ENCODE assay signal across 27 mouse cellular contexts in the genomic region with DNA sequence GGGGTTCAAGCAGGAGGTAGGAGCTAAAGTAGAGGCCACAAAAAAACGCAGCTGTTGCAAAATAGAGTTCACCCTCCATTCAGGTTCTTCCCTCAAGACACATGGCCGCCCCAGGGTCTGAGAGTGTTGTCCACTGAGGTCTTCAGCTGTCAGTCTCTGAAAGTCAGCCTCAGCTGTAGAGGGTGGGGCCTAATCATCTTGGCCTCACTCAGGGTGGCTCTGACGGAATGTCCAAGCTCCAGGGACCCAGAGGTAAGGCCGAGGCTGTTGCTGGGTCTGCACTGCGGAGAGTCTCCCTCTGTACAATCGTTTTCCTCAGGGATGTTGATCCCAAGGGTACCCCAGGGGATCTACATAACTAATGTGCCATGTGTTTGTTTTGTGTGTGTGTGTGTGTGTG. TPM values are rescaled to one million over a fixed set of nuclear protein-coding genes. Genes with fewer than 3 reads are reported as not detected.
A peak's percentile ranks its signal among the peaks of the same experiment; 100 is the strongest.
DNase-seq lines count a peak whose midpoint lies in the region; ATAC-seq and TF ChIP-seq lines count a peak whose summit lies in the region.
"Had no signal": no experiment of that assay in that cellular context is flagged by ENCODE, and none has a peak within 500 bp of the region (broad histone marks: within the 10 kb centered on the region; RNA-seq: fewer than 3 reads in every experiment).

No protein-coding gene starts in this region.

- H3K4me1 ChIP-seq in forebrain, embryonic 10.5 days, result peaks cover 52% of the 10 kb centered on the region
- H3K4me1 ChIP-seq in forebrain, embryonic 16.5 days (replicated peaks; ENCODE audit: control insufficient read depth, insufficient read depth, low read length), result peaks cover 18% of the 10 kb centered on the region
- H3K4me1 ChIP-seq in midbrain, embryonic 10.5 days, result peaks cover 41% of the 10 kb centered on the region
- H3K4me1 ChIP-seq in midbrain, postnatal 0 days (ENCODE audit: insufficient read depth, low read length), result 0 out of 2 replicates have a peak, but pooled peaks cover 9% of the 10 kb centered on the region
- peaks cover 73% of the 10 kb centered on the region for H3K4me1 ChIP-seq in embryonic facial prominence, embryonic 10.5 days
- H3K4me1 ChIP-seq: liver, embryonic 12.5 days; megakaryocyte, embryonic 14.5 days had no signal

- whole genome bisulfite sequencing in forebrain, embryonic 10.5 days, result 72% methylated on average over 6 of the region's 6 CpGs
- WGBS in forebrain, embryonic 16.5 days, result 70% methylated on average over 6 of the region's 6 CpGs
- WGBS in midbrain, embryonic 10.5 days, result 78% methylated on average over 6 of the region's 6 CpGs
- 67% methylated on average over 6 of the region's 6 CpGs for WGBS in midbrain, postnatal 0 days
- WGBS in embryonic facial prominence, embryonic 10.5 days, result 61% methylated on average over 6 of the region's 6 CpGs

- no peak overlapping the region for H3K9ac ChIP-seq in forebrain, embryonic 16.5 days (replicated peaks; ENCODE audit: low read depth, low read length)
- H3K9ac ChIP-seq in midbrain, postnatal 0 days (replicated peaks; ENCODE audit: low read length, poor library complexity, severe bottlenecking), result no peak overlapping the region
- H3K9ac ChIP-seq: embryonic facial prominence, embryonic 12.5 days; forebrain, postnatal 0 days; heart, embryonic 15.5 days; hindbrain, embryonic 14.5 days; liver, embryonic 12.5 days; liver, postnatal 0 days; midbrain, embryonic 13.5 days; neural tube, embryonic 15.5 days had no signal

- H3K27me3 ChIP-seq in forebrain, embryonic 10.5 days (ENCODE audit: poor library complexity, severe bottlenecking), result peaks cover 18% of the 10 kb centered on the region; the same call in 1 of the 2 replicates
- no peaks in the 10 kb centered on the region for H3K27me3 ChIP-seq in forebrain, embryonic 16.5 days (replicated peaks; ENCODE audit: control insufficient read depth, insufficient read depth, low read length)
- peaks cover 12% of the 10 kb centered on the region; the same call in 1 of the 2 replicates for H3K27me3 ChIP-seq in midbrain, embryonic 10.5 days (ENCODE audit: low read depth, poor library complexity, severe bottlenecking)
- no peaks in the 10 kb centered on the region for H3K27me3 ChIP-seq in midbrain, postnatal 0 days (ENCODE audit: insufficient read depth, low read length)
- H3K27me3 ChIP-seq in embryonic facial prominence, embryonic 10.5 days (replicated peaks; ENCODE audit: low read depth, poor library complexity, severe bottlenecking), result no peaks in the 10 kb centered on the region
- H3K27me3 ChIP-seq: embryonic facial prominence, embryonic 12.5 days; heart, embryonic 15.5 days; liver, embryonic 12.5 days; midbrain, embryonic 13.5 days; neural tube, embryonic 15.5 days had no signal

- no peak for ATAC-seq in forebrain, embryonic 16.5 days
- no peak for ATAC-seq in midbrain, postnatal 0 days (ENCODE audit: low FRiP score)
- ATAC-seq: forebrain, postnatal 0 days; liver, embryonic 12.5 days; liver, postnatal 0 days; midbrain, embryonic 13.5 days had no signal

- H3K9me3 ChIP-seq in forebrain, embryonic 10.5 days, result no peaks in the 10 kb centered on the region
- no peaks in the 10 kb centered on the region for H3K9me3 ChIP-seq in forebrain, embryonic 16.5 days (ENCODE audit: control insufficient read depth, low read length)
- no peaks in the 10 kb centered on the region for H3K9me3 ChIP-seq in midbrain, embryonic 10.5 days (replicated peaks)
- no peaks in the 10 kb centered on the region for H3K9me3 ChIP-seq in midbrain, postnatal 0 days (ENCODE audit: low read length)
- H3K9me3 ChIP-seq in embryonic facial prominence, embryonic 10.5 days, result no peaks in the 10 kb centered on the region
- H3K9me3 ChIP-seq: embryonic facial prominence, embryonic 12.5 days; heart, embryonic 15.5 days; liver, embryonic 12.5 days; megakaryocyte, embryonic 14.5 days; midbrain, embryonic 13.5 days; neural tube, embryonic 15.5 days had no signal

- H3K27ac ChIP-seq in forebrain, embryonic 10.5 days, result peak overlapping the region; percentile 20; the same call in 1 of the 2 replicates
- H3K27ac ChIP-seq in forebrain, embryonic 16.5 days (ENCODE audit: low read length), result no peak overlapping the region
- H3K27ac ChIP-seq in midbrain, embryonic 10.5 days (replicated peaks), result peak overlapping the region; percentile 17; the same call in 1 of the 2 replicates
- no peak overlapping the region for H3K27ac ChIP-seq in midbrain, postnatal 0 days (ENCODE audit: low read depth, low read length)
- H3K27ac ChIP-seq in embryonic facial prominence, embryonic 10.5 days (replicated peaks), result peak overlapping the region; percentile 71
- H3K27ac ChIP-seq: embryonic facial prominence, embryonic 12.5 days; heart, embryonic 15.5 days; hindbrain, embryonic 14.5 days; layer of hippocampus, adult 2 months; left cerebral cortex, adult 2 months; liver, embryonic 12.5 days; midbrain, embryonic 13.5 days; neural tube, embryonic 15.5 days had no signal

- H3K4me3 ChIP-seq in forebrain, embryonic 10.5 days, result no peak overlapping the region
- no peak overlapping the region for H3K4me3 ChIP-seq in forebrain, embryonic 16.5 days (replicated peaks; ENCODE audit: low read length)
- H3K4me3 ChIP-seq in midbrain, embryonic 10.5 days, result no peak overlapping the region
- no peak overlapping the region for H3K4me3 ChIP-seq in midbrain, postnatal 0 days (ENCODE audit: low read depth, low read length)
- H3K4me3 ChIP-seq in embryonic facial prominence, embryonic 10.5 days, result no peak overlapping the region
- H3K4me3 ChIP-seq: embryonic facial prominence, embryonic 12.5 days; heart, embryonic 15.5 days; layer of hippocampus, adult 2 months; left cerebral cortex, adult 2 months; liver, embryonic 12.5 days; megakaryocyte, embryonic 14.5 days; midbrain, embryonic 13.5 days; neural tube, embryonic 15.5 days had no signal

- no peak overlapping the region for H3K4me2 ChIP-seq in forebrain, embryonic 16.5 days (ENCODE audit: low read length)
- H3K4me2 ChIP-seq in midbrain, postnatal 0 days (ENCODE audit: low read depth, low read length, poor library complexity, severe bottlenecking), result no peak overlapping the region
- H3K4me2 ChIP-seq: embryonic facial prominence, embryonic 12.5 days; heart, embryonic 15.5 days; hindbrain, embryonic 14.5 days; liver, embryonic 12.5 days; midbrain, embryonic 13.5 days; neural tube, embryonic 15.5 days had no signal

- no peak for TF ChIP-seq CTCF in midbrain, postnatal 0 days (IDR thresholded peaks at IDR 0.05)

- no peak for DNase-seq in forebrain, embryonic 10.5 days (ENCODE audit: extremely low spot score, low spot score)
- no peak for DNase-seq in midbrain, embryonic 10.5 days (ENCODE audit: low spot score)
- no peak for DNase-seq in midbrain, postnatal 0 days (ENCODE audit: low spot score)
- no peak for DNase-seq in embryonic facial prominence, embryonic 10.5 days (ENCODE audit: low spot score)
- DNase-seq in urinary bladder, postnatal 10 days (ENCODE audit: low spot score), result no peak
- DNase-seq in spleen, postnatal 4 days (ENCODE audit: low spot score in 2 of 2), result no peak
- DNase-seq: adrenal gland, postnatal 10 days; cerebellum, adult 11-12 months; cerebellum, adult 9-11 months; forebrain, postnatal 0 days; heart, postnatal 36 days; kidney, adult 2 months; kidney, postnatal 36 days; liver, postnatal 0 days; lung, postnatal 36 days; right cerebral cortex, postnatal 25 days; thymus, postnatal 25 days had no signal

- H3K36me3 ChIP-seq in forebrain, embryonic 10.5 days (replicated peaks), result no peaks in the 10 kb centered on the region
- no peaks in the 10 kb centered on the region for H3K36me3 ChIP-seq in forebrain, embryonic 16.5 days (ENCODE audit: control insufficient read depth, insufficient read depth)
- H3K36me3 ChIP-seq in midbrain, embryonic 10.5 days, result no peaks in the 10 kb centered on the region
- no peaks in the 10 kb centered on the region for H3K36me3 ChIP-seq in midbrain, postnatal 0 days (ENCODE audit: insufficient read depth, low read length)
- no peaks in the 10 kb centered on the region for H3K36me3 ChIP-seq in embryonic facial prominence, embryonic 10.5 days (replicated peaks)
- H3K36me3 ChIP-seq: embryonic facial prominence, embryonic 12.5 days; heart, embryonic 15.5 days; liver, embryonic 12.5 days; midbrain, embryonic 13.5 days; neural tube, embryonic 15.5 days had no signal

RNA-seq across cellular contexts. Expression of gene Ptgfrn, which starts 55.2 kb away (rescaled TPM):
- 3.2 and 3.3 TPM in 2 replicates for polyA plus RNA-seq in forebrain, embryonic 10.5 days (2016; fragmentation: Nextera tagmentation; extraction: Ambion mirVana)
- polyA plus RNA-seq in forebrain, embryonic 16.5 days (2015; fragmentation: Nextera tagmentation; extraction: Ambion mirVana), result 3.2 and 3.4 TPM in 2 replicates
- 1.9 TPM in 2 replicates for polyA plus RNA-seq in midbrain, embryonic 10.5 days (2016; fragmentation: Nextera tagmentation; extraction: Ambion mirVana)
- 53.9 and 58.5 TPM in 2 replicates for total RNA-seq in midbrain, postnatal 0 days (2014; rRNA removed)
- 3.7 and 3.8 TPM in 2 replicates for polyA plus RNA-seq in midbrain, postnatal 0 days (2015; fragmentation: Nextera tagmentation; extraction: Ambion mirVana)
- polyA plus RNA-seq in embryonic facial prominence, embryonic 10.5 days (2016; fragmentation: Nextera tagmentation; extraction: Ambion mirVana), result 3.9 and 4.1 TPM in 2 replicates

Comparison
In these comparisons a context has a peak if more than half of its experiments do, and no peak if none do; other contexts are left out.
1. H3K27ac ChIP-seq: peak in forebrain, embryonic 10.5 days (single experiment), midbrain, embryonic 10.5 days (single experiment) and embryonic facial prominence, embryonic 10.5 days (single experiment); none in forebrain, embryonic 16.5 days (single experiment) and midbrain, postnatal 0 days (single experiment).